7 mouse cellular contexts compared by ENCODE assay signal in the genomic region with DNA sequence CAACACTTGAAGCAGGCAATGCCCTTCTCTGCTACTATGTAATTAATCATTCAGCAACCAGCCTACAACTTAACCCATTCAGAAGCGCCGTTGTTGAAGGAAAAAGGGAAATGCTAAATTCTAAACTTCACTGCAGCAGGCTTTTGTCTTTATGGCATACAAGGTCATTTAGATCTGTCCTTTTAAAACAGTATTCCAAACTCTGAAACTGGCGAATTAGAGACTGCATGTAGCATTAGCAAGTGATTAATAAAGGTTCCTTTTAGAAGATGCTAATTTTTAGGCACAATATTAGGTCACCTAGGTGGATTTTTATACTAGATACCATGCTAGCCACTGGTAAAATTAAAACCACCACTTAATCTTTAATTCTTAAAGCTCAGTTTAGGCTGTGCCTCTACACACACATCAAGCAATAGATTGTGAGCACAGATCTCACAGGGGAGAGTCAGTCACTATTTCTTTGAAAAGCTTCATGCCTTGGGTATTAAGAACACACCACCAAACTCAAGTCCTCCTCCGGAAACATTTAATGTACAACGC. TPM values are rescaled to one million over a fixed set of nuclear protein-coding genes. Genes with fewer than 3 reads are reported as not detected.
DNase-seq lines count a peak whose midpoint lies in the region; ATAC-seq and TF ChIP-seq lines count a peak whose summit lies in the region.

No protein-coding gene starts in this region.

- ATAC-seq in lung, embryonic 15.5 days (ENCODE audit: borderline replicate concordance, extremely low read depth, low FRiP score, low TSS enrichment): no peak
- ATAC-seq in embryonic facial prominence, embryonic 11.5 days (replicated peaks; ENCODE audit: insufficient number of reproducible peaks, low FRiP score, low TSS enrichment, low read depth): no peak
- ATAC-seq in intestine, embryonic 16.5 days: no peak

- peak overlapping the region; percentile 54 for H3K4me2 ChIP-seq in lung, embryonic 15.5 days
- H3K4me2 ChIP-seq in embryonic facial prominence, embryonic 11.5 days (ENCODE audit: low read depth, low read length): peak overlapping the region; percentile 41
- peak overlapping the region; percentile 71 for H3K4me2 ChIP-seq in intestine, embryonic 16.5 days (ENCODE audit: low read depth, low read length)

- H3K36me3 ChIP-seq in lung, embryonic 15.5 days: peaks cover 24% of the 10 kb centered on the region; the same call in 1 of the 2 replicates
- peaks cover 5% of the 10 kb centered on the region for H3K36me3 ChIP-seq in embryonic facial prominence, embryonic 11.5 days (replicated peaks; ENCODE audit: control insufficient read depth, insufficient read depth, low read depth, low read length)
- peaks cover 5% of the 10 kb centered on the region; the same call in 1 of the 2 replicates for H3K36me3 ChIP-seq in intestine, embryonic 16.5 days (ENCODE audit: control insufficient read depth, insufficient read depth, low read length)

- H3K27ac ChIP-seq in lung, embryonic 15.5 days: peak overlapping the region; percentile 100
- H3K27ac ChIP-seq in embryonic facial prominence, embryonic 11.5 days (replicated peaks; ENCODE audit: low read depth, low read length): 0 out of 2 replicates have a peak overlapping the region, but pooled peaks have one; percentile 100
- H3K27ac ChIP-seq in intestine, embryonic 16.5 days (ENCODE audit: low read length): no peak overlapping the region; the same call in 1 of the 2 replicates
- H3K27ac ChIP-seq in olfactory bulb, adult 2 months (ENCODE audit: insufficient read depth, low read depth, low read length): peak overlapping the region; percentile 97

- 6% methylated on average over 5 of the region's 5 CpGs for WGBS in lung, embryonic 15.5 days
- 26% methylated on average over 5 of the region's 5 CpGs for WGBS in embryonic facial prominence, embryonic 11.5 days
- WGBS in intestine, embryonic 16.5 days: 13% methylated on average over 5 of the region's 5 CpGs
- WGBS in olfactory bulb, adult 2 months: 3% methylated on average over 5 of the region's 5 CpGs

- peak overlapping the region; percentile 100 for H3K9ac ChIP-seq in lung, embryonic 15.5 days
- peak overlapping the region; percentile 100 for H3K9ac ChIP-seq in embryonic facial prominence, embryonic 11.5 days (replicated peaks; ENCODE audit: low read length)
- peak overlapping the region; percentile 99 for H3K9ac ChIP-seq in intestine, embryonic 16.5 days (ENCODE audit: low read depth, low read length)

- TF ChIP-seq POLR2A in olfactory bulb, adult 2 months (IDR thresholded peaks at IDR 0.05; ENCODE audit: insufficient read depth, low read depth, low read length): no peak

- no peak for TF ChIP-seq CTCF in olfactory bulb, adult 2 months (IDR thresholded peaks at IDR 0.05; ENCODE audit: insufficient read depth, low read depth, low read length)

- no peaks in the 10 kb centered on the region for H3K9me3 ChIP-seq in lung, embryonic 15.5 days
- H3K9me3 ChIP-seq in embryonic facial prominence, embryonic 11.5 days (replicated peaks; ENCODE audit: control insufficient read depth, low read length): no peaks in the 10 kb centered on the region
- H3K9me3 ChIP-seq in intestine, embryonic 16.5 days (ENCODE audit: control insufficient read depth, low read length): no peaks in the 10 kb centered on the region

- peak overlapping the region; percentile 93 for H3K4me3 ChIP-seq in lung, embryonic 15.5 days
- H3K4me3 ChIP-seq in embryonic facial prominence, embryonic 11.5 days (ENCODE audit: low read depth, low read length): peak overlapping the region; percentile 96
- peak overlapping the region; percentile 81 for H3K4me3 ChIP-seq in intestine, embryonic 16.5 days (ENCODE audit: low read length)
- H3K4me3 ChIP-seq in olfactory bulb, adult 2 months (ENCODE audit: insufficient read depth, low read depth, low read length): no peak overlapping the region

- DNase-seq in lung, postnatal 36 days: no peak
- DNase-seq in embryonic facial prominence, embryonic 11.5 days (ENCODE audit: low spot score): peak; percentile 14
- no peak for DNase-seq in right cerebral cortex, postnatal 25 days
- DNase-seq in layer of hippocampus, postnatal 14 days (ENCODE audit: low spot score in 2 of 2): no peak

- no peaks in the 10 kb centered on the region for H3K27me3 ChIP-seq in lung, embryonic 15.5 days
- no peaks in the 10 kb centered on the region for H3K27me3 ChIP-seq in embryonic facial prominence, embryonic 11.5 days (ENCODE audit: control insufficient read depth, insufficient read depth, low read length)
- no peaks in the 10 kb centered on the region for H3K27me3 ChIP-seq in intestine, embryonic 16.5 days (replicated peaks; ENCODE audit: control insufficient read depth, insufficient read depth, low read length)

- peaks cover 23% of the 10 kb centered on the region for H3K4me1 ChIP-seq in lung, embryonic 15.5 days
- no peaks in the 10 kb centered on the region; the same call in 1 of the 2 replicates for H3K4me1 ChIP-seq in embryonic facial prominence, embryonic 11.5 days (ENCODE audit: control insufficient read depth, insufficient read depth, low read length)
- peaks cover 11% of the 10 kb centered on the region for H3K4me1 ChIP-seq in intestine, embryonic 16.5 days (ENCODE audit: control insufficient read depth, insufficient read depth, low read length)
- H3K4me1 ChIP-seq in olfactory bulb, adult 2 months (ENCODE audit: control insufficient read depth, insufficient read depth, low read length): peaks cover 4% of the 10 kb centered on the region; the same call in 1 of the 2 replicates

RNA-seq across cellular contexts. Expression of a gene that starts 2.7 kb away (rescaled TPM):
- 42.9 and 46.3 TPM in 2 replicates for polyA plus RNA-seq in lung, embryonic 15.5 days (2015; fragmentation: Nextera tagmentation; extraction: Ambion mirVana)
- polyA plus RNA-seq in embryonic facial prominence, embryonic 11.5 days (2014; fragmentation: Nextera tagmentation; extraction: Ambion mirVana): 46.3 and 48.5 TPM in 2 replicates
- polyA plus RNA-seq in intestine, embryonic 16.5 days (2015; fragmentation: Nextera tagmentation; extraction: Ambion mirVana): 29.9 and 32.3 TPM in 2 replicates
- not detected in 2 replicates for polyA plus RNA-seq in olfactory bulb, adult 2 months (2012; ENCODE audit: insufficient read depth, insufficient read length, low replicate concordance, missing spikeins)
- total RNA-seq in layer of hippocampus, postnatal 14 days (2021): 10 to 100 TPM; 47.1 to 51.6 TPM
